Mouse (Mus musculus) thymus, postnatal 14 days (tissue): Measurements from ENCODE around the gene Mrps7.
A peak's percentile ranks its signal among the peaks of the same experiment; 100 is the strongest.

Experiments used
- DNase-seq: peaks from one replicate; pipeline ENCODE4 v3.0.0; 2021

Mrps7 gene

DNA sequence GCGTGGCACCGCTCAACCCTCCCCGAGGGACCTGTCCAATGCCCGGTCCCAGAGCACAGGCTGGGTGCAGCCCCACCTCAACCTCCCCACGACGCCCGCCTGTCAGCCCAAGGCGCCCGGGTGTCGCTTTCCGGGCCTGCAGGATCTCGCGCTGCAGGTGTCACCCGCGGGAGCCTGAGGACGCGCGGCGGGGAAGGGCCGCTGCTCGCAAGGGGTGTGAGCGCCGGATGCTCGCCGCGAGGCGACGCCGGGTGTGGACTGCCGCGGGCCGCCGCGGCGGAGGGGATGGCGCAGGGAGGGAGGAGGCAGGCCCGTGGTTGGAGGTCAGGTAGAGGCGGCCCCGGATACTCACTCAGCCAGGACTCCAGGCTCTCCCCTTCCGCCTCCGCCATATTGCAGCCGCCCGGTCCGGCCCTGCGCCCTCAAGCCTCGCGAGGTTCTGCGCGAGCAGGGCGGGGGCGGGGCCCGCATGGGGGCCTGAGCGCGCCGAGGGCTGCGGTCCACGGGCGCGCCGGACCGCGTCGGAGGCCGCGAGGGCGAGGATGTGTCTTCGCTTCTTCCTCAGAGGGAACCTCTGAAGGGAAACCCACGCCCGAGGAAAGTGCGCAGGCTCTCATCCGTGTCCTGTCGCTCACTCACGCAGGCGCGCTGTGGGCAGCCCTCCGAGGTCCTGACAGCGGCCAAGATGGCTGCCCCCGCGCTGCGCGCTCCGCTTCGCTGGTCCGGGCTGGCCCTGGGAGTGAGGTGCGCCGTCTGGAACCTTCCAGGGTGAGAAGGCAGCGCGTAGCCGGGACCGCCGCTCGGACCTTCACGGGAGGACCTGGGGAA lies at the start of gene Mrps7, which contains the start of gene Gga3:
TSS of gene Mrps7 (plus strand) at position 450 of the 828 bp plus-strand sequence.
TSS of gene Gga3 (minus strand) at position 576 of the 828 bp plus-strand sequence.
- peak; percentile 94 for DNase-seq

DNA sequence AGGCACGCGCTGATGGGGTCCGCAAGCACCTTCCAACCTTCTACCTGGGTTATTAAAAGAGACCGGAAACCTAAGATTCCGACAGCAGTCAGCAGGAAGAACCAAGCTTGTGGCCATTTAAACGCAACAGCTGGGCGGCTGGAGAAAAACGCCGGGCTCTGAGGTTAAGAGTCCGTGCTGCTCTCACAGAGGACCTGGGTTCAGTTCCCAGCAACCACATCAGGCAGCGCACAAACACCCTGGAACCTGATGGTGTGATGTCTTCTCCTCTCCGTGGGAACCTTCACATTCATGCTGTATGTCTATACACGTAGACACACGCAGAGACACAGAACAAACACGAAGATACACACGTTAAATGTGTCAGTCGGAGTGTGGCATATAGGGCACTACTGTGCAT lies 48.0 kb upstream of the Mrps7 start:
- DNase-seq: no peak

DNA sequence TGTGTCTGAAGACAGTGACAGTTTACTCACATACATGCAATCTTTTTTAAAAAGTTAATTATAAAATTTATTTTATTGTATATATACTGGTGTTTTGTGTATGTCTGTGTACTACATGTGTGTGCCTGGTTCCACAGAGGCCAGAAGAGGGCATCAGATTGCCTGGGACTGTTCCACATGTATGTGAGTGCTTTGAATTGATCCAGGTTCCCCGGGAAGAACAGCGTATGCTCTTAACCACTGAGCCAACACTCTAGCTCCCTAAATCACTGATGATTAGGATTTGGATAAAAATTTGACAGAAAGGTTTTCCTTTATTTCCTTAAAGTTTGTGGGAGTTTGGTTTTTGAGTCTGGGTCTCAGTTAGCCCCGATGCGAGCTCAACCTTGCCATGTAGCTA lies 40.3 kb upstream of the Mrps7 start:
- peak; percentile 23 for DNase-seq

DNA sequence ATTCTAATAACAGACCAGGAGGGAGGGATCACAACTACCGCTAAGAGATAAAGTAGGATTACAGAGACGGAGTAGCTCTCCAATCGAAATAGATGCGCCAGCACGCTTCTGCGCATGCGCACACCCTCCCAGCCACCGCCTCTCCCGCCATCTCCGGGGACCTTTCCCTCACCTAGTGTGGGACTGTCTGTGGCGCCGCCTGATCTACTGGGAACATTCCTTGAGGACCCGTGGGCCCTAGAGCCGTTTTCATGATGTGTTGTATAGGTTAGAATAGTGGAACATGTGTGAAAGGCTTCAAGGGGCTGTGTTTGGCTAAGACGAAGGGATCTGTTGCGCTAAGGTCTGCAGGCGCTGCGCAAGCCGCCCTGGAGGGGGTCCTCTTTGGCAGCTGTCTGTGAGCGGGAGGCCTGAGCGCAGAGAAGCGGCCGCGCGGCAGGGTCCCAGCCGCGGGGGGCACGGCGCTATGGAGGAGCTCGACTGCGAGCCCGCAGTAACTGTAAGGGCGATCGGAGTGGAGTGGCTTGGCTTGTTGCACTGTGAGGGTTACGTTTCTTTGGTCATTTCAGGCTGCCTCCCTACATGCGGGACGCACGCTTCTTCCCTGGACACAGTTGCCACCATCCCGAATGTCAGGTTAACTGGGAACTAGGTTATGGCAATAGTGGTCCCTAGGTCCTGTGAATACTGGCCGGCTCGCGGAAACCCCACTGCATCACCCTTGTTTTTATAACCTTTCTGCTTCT lies 39.5 kb upstream of the Mrps7 start, which contains the start of gene Nup85:
TSS of gene Nup85 (plus strand) at position 371 of the 746 bp plus-strand sequence.
- peak; percentile 98 for DNase-seq

DNA sequence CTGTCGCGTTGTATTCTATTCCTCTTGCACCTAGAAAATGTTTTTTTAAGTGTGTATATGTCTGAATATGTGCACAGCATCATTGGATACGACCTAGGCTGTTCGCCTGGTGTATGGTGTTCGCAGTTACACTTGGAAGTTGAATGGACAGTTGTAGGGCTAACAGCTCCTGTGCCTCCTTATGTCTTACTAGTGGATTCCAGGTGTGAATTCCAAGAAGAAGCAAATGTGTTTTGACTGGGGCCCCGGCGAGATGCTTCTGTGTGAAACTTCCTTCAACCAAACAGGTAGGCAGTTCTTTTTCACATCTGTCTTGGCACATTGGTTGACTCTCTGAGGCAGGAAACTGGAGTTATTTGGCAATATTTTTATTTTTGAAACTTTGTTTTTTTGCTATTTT lies 38.8 kb upstream of the Mrps7 start:
- DNase-seq: no peak

DNA sequence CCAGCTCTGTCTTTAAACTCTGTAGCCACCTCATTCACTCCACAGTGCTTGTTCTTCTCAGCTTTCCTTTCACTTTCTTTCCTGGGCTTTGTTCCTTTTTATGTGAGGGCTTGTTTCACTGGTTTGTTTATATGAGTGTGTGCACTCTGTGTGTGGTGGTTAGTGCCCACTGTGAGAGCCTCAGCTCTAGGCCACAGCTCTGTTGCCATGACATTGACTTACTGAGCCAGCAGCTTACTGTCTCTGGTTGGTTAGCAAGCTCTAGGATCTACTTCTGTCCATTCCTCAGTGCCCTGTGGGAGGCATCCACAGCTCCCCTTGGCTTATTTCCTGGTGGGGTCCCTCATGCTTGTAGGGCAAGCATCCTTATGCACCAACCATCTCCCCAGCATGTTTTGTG lies 24.6 kb upstream of the Mrps7 start:
- DNase-seq: no peak

DNA sequence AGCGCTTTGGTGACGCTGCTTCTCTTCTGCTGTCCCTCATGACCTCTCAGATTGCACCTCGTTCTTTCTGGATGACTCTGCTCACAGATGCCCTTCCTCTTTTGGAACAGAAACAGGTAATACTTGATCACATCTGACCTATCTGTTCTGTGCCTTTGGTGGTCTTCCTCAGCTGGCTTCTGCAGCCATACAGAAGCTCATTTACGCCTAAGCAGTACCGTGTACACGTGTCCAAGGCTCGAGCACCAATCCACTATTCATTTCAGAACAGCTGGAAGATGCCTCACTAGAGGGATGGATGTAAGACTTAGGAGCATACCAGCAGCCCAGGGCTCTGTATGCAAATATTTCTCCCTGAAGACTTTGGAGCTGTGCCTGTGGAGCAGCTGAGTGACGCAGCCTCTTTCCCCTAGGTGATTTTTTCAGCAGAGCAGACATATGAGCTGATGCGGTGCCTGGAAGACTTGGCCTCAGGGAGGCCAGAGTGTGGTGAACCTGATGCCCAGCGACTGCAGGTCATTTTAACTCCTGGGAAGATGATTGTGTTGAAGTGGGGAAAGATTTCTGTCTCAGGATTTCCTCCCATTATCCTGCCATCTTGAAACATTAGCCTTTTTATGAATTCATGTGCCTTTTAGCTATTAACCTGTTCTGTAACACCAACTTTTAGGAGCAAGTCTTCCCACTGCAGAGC lies 20.7 kb upstream of the Mrps7 start:
- DNase-seq: no peak

DNA sequence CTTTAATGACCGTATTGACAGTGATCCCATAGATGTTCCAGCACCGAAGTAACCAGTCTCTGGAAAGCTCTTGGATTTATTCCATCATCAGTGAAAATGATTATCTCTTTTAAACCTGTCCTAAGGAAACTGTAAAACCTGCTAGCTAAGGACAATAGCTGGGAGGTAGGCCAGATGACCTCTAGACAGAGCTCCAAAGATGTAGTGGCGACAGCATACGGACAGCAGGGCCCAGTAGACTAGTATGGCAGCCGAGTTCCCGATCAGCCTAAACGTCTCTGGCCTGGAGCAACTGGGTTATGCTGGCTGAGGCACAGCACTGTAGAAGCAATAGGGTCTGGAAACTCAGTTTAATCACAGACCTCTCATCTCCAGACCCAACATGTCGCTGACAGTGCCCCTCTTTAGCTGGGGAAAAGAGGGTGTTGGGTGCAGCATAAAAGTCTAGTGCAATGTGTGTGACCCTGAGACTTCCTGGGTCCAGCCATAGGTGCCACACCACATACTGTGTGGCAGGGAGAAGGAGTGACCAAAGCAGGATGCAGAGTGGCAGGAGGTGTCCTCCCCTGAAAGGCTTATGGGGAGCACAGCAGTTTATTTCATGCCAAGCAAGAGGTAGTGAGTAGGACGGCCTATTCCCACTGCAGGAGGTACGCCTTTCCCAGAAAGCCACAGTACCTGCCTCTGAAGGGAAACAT lies 19.2 kb upstream of the Mrps7 start:
- DNase-seq: no peak

DNA sequence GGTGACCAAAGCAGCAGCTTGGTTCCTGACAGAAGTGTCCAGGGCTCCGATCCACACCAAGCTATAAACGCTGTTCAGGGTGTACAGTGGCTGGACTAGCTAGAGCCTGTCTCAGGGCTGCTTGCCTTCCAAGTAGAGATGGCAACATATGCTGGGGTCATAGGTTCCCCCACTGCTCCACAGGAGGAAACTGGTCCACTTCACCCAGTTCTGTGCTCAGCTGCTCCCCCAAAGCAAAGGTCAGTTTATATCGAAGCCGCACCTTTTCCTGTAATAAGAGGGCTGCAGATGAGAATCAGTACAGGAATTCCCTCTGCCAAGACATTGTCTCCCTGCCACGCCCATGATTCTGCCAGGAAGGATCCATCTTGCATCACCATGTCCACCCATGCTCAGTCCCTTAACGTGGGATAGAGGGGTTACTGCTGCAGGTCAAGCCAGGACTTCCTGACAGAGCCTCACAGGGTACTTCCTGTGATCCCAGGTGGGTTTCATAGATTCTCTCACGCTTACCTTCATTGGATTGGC lies 18.1 kb upstream of the Mrps7 start:
- DNase-seq: no peak

DNA sequence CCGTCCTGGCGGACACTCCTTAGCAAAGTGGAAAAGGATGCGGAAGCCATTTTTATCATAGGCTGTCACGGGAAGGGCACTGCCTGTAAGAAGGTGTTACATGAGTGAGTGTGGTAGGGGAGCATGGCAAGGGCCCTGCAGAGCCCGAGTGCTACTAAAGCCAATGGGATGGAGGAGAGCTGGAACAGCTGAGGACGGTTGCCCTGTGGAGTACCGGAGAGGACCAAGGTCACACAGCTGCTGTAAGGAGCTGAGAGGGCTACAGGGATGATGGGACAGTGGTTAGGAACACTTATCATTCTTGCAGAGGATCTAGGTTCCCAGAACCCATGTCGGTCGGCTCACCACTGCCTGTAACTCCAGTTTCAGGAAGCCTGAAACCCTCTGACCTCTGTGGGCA lies 17.3 kb upstream of the Mrps7 start:
- no peak for DNase-seq

DNA sequence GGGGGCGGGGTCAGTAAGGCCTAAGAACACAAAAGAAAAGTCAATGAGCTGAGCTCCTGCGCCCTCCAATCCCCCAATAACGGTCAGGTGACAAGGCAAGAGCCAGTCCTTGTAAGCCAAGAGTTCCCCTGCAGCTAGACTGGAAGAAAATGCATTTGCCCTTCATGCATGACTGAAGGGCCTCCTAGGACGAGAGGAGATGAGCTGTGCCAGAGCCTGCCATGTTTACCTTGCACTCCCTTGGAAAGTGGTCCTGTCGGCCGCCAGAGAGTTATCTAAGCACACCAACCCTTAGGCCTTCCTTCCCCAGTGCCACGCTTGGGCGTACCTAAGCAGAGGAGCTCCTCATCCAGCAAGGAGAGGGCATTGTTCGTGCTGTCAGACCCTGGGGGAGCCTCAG lies 15.7 kb upstream of the Mrps7 start:
- DNase-seq: no peak

DNA sequence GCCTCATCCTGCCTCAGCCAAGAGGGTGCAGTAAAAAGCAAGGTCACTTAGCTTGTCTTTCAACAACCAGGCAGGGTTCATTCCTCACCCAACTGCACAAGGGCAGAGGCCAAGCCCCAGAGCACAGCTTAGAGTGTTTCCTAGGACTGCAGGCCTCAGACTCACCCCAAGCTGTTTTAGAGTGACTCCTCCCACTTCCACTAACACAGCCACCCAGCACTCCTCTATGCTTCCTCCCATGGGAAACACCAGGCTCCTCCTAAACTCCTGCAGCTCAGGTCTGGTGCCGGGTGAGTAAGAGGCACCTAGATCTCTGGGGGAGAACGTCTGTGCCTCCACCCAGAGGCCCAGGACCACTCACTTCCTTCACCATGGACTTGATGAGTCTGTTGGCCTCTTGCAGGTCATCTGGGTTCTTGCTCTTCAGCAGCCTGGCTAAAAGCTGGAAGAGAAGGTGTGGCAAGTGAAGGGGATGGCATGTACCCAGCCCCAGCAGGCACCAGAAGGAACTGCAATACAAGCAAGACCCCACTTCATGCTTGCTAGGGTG lies 13.1 kb upstream of the Mrps7 start:
- DNase-seq: no peak

DNA sequence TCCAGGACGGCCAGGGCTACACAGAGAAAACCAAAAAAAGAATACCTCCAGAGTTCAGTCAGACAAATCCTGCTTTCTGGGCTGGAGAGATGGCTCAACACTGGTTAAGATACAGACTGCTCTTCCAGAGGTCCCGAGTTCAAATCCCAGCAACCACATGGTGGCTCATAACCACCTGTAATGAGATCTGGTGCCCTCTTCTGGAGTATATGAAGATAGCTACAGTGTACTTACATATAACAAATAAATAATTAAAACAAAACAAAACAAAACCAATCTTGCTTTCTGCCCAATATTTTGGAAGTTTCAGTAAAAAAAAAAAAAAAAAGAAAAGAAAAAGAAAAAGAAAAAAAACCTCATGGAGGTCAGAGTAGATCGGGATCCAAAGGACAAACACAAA lies 8.5 kb upstream of the Mrps7 start:
- no peak for DNase-seq

DNA sequence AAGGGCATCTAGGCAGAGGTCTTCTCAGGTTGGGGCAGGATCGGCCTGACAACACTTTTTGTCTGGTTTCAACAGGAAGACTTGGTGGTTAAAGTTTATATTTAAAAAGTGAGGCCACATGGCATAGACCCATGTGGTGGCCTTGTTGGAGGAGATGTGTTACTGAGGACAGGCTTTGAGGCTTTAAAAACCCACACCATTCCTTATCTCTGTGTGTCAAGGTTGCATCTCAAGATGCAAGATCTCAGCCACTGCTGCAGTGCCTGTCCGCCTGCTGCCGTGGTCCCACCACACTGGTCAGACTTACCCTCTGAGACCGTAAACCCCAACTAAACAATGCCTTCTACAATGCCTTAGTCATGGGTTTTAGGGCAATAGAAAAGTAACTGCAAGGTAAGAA lies 5.4 kb upstream of the Mrps7 start:
- DNase-seq: no peak

DNA sequence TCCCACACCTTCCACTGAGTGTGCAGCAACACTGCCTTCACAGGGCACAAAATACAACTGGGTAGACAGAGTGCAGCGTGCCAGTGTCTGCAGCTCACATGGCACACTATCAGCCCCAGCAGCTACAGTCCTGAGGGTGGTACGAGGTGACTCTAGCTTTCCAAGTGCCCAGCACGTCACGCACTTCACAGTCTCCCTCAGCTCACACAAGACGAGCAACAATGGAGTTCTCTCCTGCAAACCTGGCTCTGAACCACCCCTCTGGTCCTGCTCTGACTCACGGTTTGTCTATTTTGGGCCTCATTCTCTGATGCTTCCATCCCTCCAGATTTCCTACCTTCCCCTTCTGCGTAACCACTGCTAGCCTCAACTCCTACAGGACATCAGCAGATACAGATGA lies 4.0 kb upstream of the Mrps7 start:
- no peak for DNase-seq

DNA sequence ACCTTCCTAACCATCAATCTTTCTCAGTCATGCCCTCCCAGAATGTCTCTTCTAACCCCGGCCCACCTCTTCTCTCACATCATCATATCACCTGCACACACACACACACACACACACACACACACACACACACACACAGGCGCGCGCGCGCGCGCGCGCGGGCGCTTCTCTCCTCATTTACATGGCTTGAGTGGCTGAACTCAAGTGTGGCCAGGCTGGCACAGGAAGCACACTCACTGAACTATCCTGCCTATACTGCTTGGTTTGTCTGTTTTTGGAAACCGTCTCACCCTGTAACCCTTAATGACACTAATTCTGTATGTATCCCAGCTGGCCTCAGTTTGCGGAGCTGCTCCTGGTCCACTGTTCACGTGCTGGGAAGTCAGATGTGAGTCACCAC lies 3.0 kb upstream of the Mrps7 start:
- no peak for DNase-seq

DNA sequence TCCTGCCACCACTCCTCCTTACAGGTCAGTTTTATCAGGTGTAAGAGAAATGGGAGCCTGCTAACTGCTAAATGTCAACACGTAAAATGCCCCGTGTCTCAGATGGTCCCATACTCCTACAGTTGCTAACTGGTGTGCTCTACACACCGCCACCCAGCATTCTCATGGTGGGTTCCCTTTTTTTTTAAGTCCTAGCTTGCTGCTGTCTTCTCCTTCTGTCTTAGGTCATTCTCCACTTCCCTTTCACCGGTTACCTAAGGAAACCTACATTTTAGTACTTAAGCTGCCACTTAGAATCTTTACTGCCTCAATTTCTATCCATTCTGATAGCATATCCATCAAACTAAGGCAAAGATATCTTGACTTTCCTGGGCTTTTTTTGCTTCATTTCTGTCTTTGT lies 2.6 kb upstream of the Mrps7 start:
- no peak for DNase-seq

DNA sequence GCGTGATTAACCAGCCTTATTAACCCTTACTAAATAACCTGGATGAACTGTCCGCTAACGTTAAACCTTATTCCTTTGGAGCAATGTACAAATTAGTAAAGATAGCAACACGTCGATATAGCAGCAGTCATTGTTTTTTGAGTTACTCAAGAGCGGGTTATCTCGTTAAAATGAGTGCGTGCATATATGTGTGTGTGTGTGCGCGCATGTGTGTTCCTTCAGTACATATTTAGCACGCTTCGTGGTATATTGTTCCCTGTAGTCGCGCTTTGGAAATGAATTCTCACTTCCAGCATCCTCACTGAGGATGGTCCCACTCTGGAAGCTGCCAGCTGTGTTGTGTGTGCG lies 623 bp upstream of the Mrps7 start:
- no peak for DNase-seq

DNA sequence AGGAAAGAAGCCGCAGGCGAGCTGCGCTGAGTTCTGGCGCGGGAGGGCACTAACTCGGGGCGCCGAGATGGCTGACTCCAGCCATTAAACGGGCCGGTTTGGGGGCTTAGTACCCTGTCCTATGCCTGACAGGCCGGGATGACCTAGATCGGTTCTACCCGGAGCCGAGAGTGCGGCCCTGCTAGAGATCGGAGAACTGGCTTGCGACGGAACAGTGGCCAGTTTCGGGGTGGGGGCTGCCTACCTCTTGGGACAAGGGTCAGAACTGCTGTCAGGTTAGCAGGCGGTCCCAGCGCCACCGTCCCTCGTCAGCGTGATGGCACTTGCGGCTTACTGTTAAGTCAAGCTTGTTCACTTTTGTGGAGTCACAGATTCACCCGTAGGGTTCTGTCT lies 575 bp downstream of the Mrps7 start:
- DNase-seq: no peak

DNA sequence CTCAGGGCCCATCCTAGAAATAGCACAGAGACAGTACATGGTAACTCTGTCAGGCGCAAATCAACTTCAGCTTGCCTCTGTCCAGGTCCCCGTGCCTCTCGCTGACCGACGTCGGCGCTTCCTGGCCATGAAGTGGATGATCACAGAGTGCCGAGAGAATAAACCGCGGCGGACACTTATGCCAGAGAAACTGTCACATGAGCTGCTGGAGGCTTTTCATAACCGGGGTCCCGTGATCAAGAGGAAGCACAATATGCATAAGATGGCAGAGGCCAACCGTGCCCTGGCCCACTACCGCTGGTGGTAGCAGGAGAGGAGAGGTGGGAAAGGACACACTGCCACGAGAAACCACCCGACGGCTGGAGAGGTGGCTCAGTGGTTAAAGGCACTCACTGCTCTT lies 3.0 kb downstream of the Mrps7 start:
- DNase-seq: no peak

DNA sequence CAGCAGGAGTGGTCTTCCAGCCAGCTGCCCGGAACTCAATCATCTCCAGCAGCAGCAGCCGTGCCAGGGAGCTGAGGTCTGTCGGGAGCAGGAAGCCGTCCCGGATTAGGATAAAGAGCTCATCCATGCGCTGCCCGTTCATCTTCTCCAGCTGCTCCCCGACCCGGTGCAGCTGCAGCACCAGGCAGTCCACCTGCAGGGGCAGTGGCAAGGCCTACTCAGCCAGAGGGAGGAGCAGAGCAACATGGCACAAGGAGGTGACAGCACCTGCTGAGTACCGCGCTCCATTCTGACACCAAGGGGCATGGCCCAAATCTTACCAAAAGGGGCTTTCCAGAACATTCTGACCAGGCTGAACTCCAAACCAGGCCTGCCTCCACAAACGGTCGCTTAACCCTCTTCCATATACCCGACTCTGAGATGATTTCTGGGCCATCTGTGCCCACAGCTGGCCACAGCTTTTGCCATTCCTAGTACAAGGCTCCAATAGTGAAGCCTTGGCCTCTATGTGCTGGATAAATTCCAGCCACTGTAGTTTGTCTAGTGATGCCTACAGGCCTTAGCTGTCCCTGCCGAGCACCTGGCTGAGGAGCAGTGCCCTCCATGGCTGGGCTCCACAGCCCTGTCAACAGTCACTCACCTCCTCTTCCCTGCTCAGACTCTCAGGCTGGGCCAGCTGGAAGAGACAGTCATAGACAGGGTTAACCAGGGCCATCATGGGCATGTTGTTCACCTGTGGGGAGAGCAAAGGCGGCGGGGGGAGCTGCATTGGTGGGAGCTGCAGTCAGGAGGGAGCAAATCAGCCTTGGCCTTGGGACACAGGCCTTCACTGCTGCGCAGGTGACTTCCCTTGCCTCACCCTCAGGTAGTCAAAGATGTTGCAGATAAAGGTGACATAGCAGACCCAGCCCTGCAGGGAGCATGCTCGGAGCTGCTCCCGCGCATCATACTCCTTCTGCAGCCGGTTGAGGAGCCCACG lies 5.0 kb downstream of the Mrps7 start:
- no peak for DNase-seq
